Mouse (Mus musculus): Measurements from ENCODE around the gene Il2rg. TPM values are rescaled to one million over a fixed set of nuclear protein-coding genes. Genes with fewer than 3 reads are reported as not detected.

Il2rg gene
- polyA plus RNA-seq, 2 experiments, result 14.0 to 15.1 TPM

DNA sequence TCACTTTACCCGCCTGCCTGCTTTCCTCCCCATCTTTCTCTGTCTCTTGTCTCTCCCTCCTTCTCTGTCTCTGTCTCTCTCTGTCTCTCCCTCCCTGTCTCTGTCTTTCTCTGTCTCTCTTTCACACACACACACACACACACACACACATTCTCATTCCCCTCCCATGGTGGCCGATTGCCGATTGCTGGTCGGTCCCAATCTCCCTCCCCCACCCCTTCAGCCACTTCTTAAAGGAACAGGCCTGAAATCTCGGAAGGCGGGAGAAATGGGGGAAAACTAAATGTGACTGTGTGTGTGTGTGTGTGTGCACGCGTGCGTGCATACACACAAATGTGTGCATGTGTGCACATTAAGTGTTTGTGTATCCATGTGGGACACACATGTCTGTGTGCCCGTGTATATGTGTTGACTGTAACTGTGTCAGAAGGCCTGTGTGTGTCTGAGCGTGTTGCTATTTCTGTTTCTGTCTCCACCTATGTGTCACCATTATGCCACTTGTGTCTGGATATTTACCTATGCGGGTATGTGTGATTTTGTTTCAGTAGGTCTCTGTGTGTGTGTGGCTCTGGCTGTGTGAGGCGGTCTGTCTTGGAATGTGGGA lies 32.5 kb upstream of the Il2rg start:
- WGBS, result 28% methylated on average over 13 of the region's 13 CpGs
- Histone ChIP-seq H3K27me3 (ENCODE audit: control insufficient read depth, insufficient read depth, low read length) (no peaks in the 10 kb centered on the region), H3K4me3 (replicated peaks; ENCODE audit: low read length) (peak overlapping the region; percentile 42), H3K9me3 (ENCODE audit: control insufficient read depth, low read length) (no peaks in the 10 kb centered on the region), H3K36me3 (ENCODE audit: control insufficient read depth, insufficient read depth, low read length) (peaks cover 14% of the 10 kb centered on the region; the same call in 1 of the 2 replicates), H3K9ac (ENCODE audit: low read depth, low read length, severe bottlenecking) (no peak overlapping the region; the same call in 1 of the 2 replicates), H3K4me2 (replicated peaks; ENCODE audit: low read depth, low read length, severe bottlenecking) (peak overlapping the region; percentile 50), H3K4me1 (ENCODE audit: control insufficient read depth, insufficient read depth, low read length) (peaks cover 6% of the 10 kb centered on the region; the same call in 1 of the 2 replicates), H3K27ac (replicated peaks; ENCODE audit: low read depth, low read length) (0 out of 2 replicates have a peak overlapping the region, but pooled peaks have one; percentile 38)
- DNase-seq (ENCODE audit: low spot score), result peak; percentile 22
- no peak for TF ChIP-seq POLR2A (IDR thresholded peaks at IDR 0.05; ENCODE audit: borderline replicate concordance, extremely low read depth, insufficient read depth, insufficient read length)
- ATAC-seq (ENCODE audit: low FRiP score, low read depth), result peak; percentile 56; the same call in 1 of the 2 replicates

DNA sequence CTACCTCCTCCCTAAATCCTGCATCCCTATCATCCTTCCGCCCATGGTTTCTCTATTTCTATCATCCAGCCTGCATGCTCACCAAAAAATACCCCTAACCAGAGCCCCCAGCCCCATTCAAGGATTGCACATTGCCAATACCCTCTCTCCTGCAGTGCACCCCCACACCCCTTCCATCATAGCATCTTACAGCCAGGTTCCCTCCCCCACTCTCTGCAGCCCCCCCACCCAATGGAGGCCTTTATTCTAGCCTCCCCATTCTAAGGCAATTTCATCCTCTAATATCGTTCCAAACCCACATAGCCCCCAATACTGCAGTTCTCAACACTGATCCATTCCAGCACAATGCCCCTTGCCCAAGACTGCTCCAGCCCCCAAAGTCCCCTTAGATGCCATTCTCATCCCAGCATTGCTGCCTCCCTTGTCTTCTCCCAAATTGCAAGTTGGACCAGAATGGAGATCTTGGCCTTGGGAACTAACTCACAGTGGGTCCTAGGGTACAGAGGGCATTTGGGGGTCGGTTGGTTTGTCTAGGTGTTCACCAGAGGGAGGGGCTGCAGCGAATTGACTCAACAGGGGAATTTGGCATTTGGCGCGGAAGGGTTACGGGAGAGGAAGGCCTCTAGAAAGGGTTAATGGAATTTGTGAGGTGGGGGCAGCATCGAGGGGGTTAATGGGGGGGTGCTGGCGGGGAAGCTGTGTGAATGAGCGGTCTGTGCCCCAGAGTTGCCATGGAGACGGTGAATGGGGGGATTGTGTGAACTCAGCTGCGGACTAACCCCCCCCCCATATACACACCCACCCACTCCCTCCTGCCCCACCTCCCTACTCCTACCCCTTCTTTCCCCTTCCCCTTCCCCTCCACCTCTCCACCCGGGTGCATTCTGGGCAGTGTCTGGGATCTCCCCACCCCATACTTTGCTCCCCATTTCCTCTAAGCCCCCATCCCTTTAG lies 31.7 kb upstream of the Il2rg start:
- no peaks in the 10 kb centered on the region for H3K27me3 ChIP-seq (ENCODE audit: control insufficient read depth, insufficient read depth, low read length)
- 27% methylated on average over 10 of the region's 13 CpGs for WGBS
- peak overlapping the region; percentile 46 for H3K9ac ChIP-seq (ENCODE audit: low read depth, low read length, severe bottlenecking)
- ATAC-seq (ENCODE audit: low FRiP score, low read depth), result peak; percentile 76
- H3K27ac ChIP-seq (replicated peaks; ENCODE audit: low read depth, low read length), result peak overlapping the region; percentile 67; the same call in 1 of the 2 replicates
- peak overlapping the region; percentile 42 for H3K4me3 ChIP-seq (replicated peaks; ENCODE audit: low read length)
- peaks cover 19% of the 10 kb centered on the region for H3K36me3 ChIP-seq (ENCODE audit: control insufficient read depth, insufficient read depth, low read length)
- H3K4me2 ChIP-seq (replicated peaks; ENCODE audit: low read depth, low read length, severe bottlenecking), result peak overlapping the region; percentile 50
- H3K4me1 ChIP-seq (ENCODE audit: control insufficient read depth, insufficient read depth, low read length), result peaks cover 6% of the 10 kb centered on the region; the same call in 1 of the 2 replicates
- peak; percentile 12 for DNase-seq (ENCODE audit: low spot score)
- TF ChIP-seq POLR2A (IDR thresholded peaks at IDR 0.05; ENCODE audit: borderline replicate concordance, extremely low read depth, insufficient read depth, insufficient read length), result no peak
- H3K9me3 ChIP-seq (ENCODE audit: control insufficient read depth, low read length), result no peaks in the 10 kb centered on the region

DNA sequence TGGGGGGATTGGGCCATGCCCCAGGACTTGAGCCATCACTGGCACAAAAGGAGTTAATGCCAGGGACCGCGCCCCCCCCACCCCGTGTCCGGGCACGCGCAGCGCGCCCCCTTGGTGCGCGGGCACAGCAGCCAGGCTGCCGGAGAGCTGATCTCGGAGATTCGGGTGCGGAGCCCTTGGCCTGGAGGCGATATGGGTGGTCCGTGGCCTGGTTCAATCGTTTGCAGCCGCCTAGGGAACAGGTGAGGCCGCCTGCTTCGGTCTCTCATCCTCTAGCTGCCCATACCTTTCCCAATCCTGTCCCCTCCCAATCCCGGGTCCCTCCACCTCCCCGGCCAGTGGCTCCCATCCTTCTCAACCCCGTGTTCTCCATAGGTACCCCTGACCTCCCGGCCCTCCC lies 31.0 kb upstream of the Il2rg start, which contains the start of gene Nlgn3:
TSS of gene Nlgn3 (plus strand) at position 114 of the 400 bp plus-strand sequence.
- TF ChIP-seq POLR2A (IDR thresholded peaks at IDR 0.05; ENCODE audit: borderline replicate concordance, extremely low read depth, insufficient read depth, insufficient read length), result no peak
- H3K27ac ChIP-seq (replicated peaks; ENCODE audit: low read depth, low read length), result peak within 1 kb of the TSS; percentile 67; the same call in 1 of the 2 replicates
- WGBS, result 14% methylated on average over 16 of the region's 24 CpGs

DNA sequence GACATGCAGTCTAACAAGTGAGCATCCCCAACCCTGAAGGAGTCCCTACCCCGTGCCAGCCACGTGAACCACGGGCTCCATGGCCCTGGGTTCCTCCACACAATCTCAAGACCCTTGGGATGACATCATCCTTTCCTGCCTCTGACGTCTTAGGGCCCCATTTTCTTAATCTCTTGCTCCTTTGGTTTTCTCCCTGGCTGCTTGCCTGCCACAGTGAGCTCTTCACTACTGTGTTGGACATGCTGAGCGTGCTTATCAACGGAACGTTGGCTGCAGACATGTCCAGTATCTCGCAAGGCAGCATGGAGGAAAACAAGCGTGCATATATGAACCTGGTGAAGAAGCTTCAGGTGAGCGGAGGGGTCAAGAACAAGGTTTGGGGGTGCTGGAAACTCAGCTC lies 22.1 kb upstream of the Il2rg start:
- H3K9me3 ChIP-seq (ENCODE audit: control insufficient read depth, low read length), result no peaks in the 10 kb centered on the region
- ATAC-seq (ENCODE audit: low FRiP score, low read depth) (no peak), DNase-seq (ENCODE audit: low spot score) (no peak)
- WGBS, result 83% methylated on average over 10 of the region's 10 CpGs
- H3K27ac ChIP-seq (replicated peaks; ENCODE audit: low read depth, low read length), result no peak overlapping the region
- peaks cover 81% of the 10 kb centered on the region for H3K36me3 ChIP-seq (ENCODE audit: control insufficient read depth, insufficient read depth, low read length)
- no peak overlapping the region for H3K4me2 ChIP-seq (replicated peaks; ENCODE audit: low read depth, low read length, severe bottlenecking)
- H3K9ac ChIP-seq (ENCODE audit: low read depth, low read length, severe bottlenecking), result no peak overlapping the region
- no peak overlapping the region for H3K4me3 ChIP-seq (replicated peaks; ENCODE audit: low read length)
- TF ChIP-seq POLR2A (IDR thresholded peaks at IDR 0.05; ENCODE audit: borderline replicate concordance, extremely low read depth, insufficient read depth, insufficient read length), result no peak
- no peaks in the 10 kb centered on the region for H3K4me1 ChIP-seq (ENCODE audit: control insufficient read depth, insufficient read depth, low read length)
- H3K27me3 ChIP-seq (ENCODE audit: control insufficient read depth, insufficient read depth, low read length), result no peaks in the 10 kb centered on the region; the same call in 1 of the 2 replicates

More for the DNA sequence above, 31.0 kb upstream of the Il2rg start, which contains the start of gene Nlgn3:
- ATAC-seq (ENCODE audit: low FRiP score, low read depth), result no peak
- H3K27me3 ChIP-seq (ENCODE audit: control insufficient read depth, insufficient read depth, low read length), result no peaks in the 10 kb centered on the region
- H3K9ac ChIP-seq (ENCODE audit: low read depth, low read length, severe bottlenecking), result peak within 1 kb of the TSS; percentile 46
- H3K4me2 ChIP-seq (replicated peaks; ENCODE audit: low read depth, low read length, severe bottlenecking), result peak within 1 kb of the TSS; percentile 50
- DNase-seq (ENCODE audit: low spot score), result no peak
- H3K36me3 ChIP-seq (ENCODE audit: control insufficient read depth, insufficient read depth, low read length), result peaks cover 18% of the 10 kb centered on the region
- H3K4me1 ChIP-seq (ENCODE audit: control insufficient read depth, insufficient read depth, low read length), result peaks cover 6% of the 10 kb centered on the region; the same call in 1 of the 2 replicates
- H3K9me3 ChIP-seq (ENCODE audit: control insufficient read depth, low read length), result no peaks in the 10 kb centered on the region
- H3K4me3 ChIP-seq (replicated peaks; ENCODE audit: low read length), result peak within 1 kb of the TSS; percentile 42

DNA sequence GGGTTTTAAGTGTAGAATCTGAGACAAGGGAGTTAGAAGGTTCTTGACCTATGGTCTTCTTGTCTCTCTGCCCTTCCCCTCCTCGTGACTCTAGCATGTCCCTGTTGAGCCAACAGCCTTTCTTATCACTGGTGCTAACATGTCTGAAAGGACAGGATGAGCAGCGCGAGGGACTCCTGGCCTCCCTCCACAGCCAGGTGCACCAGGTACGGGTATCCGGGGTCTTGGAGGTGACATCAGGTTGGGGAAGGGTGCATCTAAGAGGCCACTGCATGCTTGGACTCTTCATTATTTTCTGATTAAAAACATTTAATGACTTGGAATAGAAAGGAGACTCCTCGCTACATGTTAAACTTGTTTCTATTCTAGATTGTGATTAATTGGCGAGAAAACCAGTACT lies 21.0 kb upstream of the Il2rg start:
- no peak overlapping the region for H3K4me2 ChIP-seq (replicated peaks; ENCODE audit: low read depth, low read length, severe bottlenecking)
- H3K9ac ChIP-seq (ENCODE audit: low read depth, low read length, severe bottlenecking), result no peak overlapping the region
- no peak for TF ChIP-seq POLR2A (IDR thresholded peaks at IDR 0.05; ENCODE audit: borderline replicate concordance, extremely low read depth, insufficient read depth, insufficient read length)
- DNase-seq (ENCODE audit: low spot score) (no peak), ATAC-seq (ENCODE audit: low FRiP score, low read depth) (no peak)
- H3K27ac ChIP-seq (replicated peaks; ENCODE audit: low read depth, low read length), result no peak overlapping the region
- H3K4me1 ChIP-seq (ENCODE audit: control insufficient read depth, insufficient read depth, low read length), result no peaks in the 10 kb centered on the region
- no peaks in the 10 kb centered on the region; the same call in 1 of the 2 replicates for H3K27me3 ChIP-seq (ENCODE audit: control insufficient read depth, insufficient read depth, low read length)
- no peaks in the 10 kb centered on the region for H3K9me3 ChIP-seq (ENCODE audit: control insufficient read depth, low read length)
- H3K36me3 ChIP-seq (ENCODE audit: control insufficient read depth, insufficient read depth, low read length), result peaks cover 78% of the 10 kb centered on the region
- WGBS, result 85% methylated on average over 7 of the region's 7 CpGs
- no peak overlapping the region for H3K4me3 ChIP-seq (replicated peaks; ENCODE audit: low read length)

Data from limb, embryonic 14.5 days (tissue).